Mouse (Mus musculus) G1E (cell line): Measurements from ENCODE around the gene Bex6. TPM values are rescaled to one million over a fixed set of nuclear protein-coding genes. Genes with fewer than 3 reads are reported as not detected.
"Not testable (repeated sequence)": the region's sequence is repeated elsewhere in the genome, so short reads cannot be mapped to it uniquely, and the experiment has no call there.

Source experiments
- ATAC-seq: 2 replicates; pipeline ENCODE4 v1.8.0; 2016; ENCODE audit warnings: mild to moderate bottlenecking; ENCODE audit not compliant: insufficient number of reproducible peaks, poor library complexity, low FRiP score, severe bottlenecking; ENCODE audit errors: extremely low read depth
- DNase-seq: peaks from one replicate; pipeline ENCODE4 v3.0.0; 2012; ENCODE audit warnings: low spot score
- H3K27me3 ChIP-seq: 2 replicates; pipeline ENCODE4 v1.6.1; 2012; ENCODE audit warnings: mild to moderate bottlenecking, low read length, inconsistent platforms; ENCODE audit not compliant: insufficient read depth
- H3K36me3 ChIP-seq: replicated peaks from 2 replicates; pipeline ENCODE3; 2012; ENCODE audit warnings: mild to moderate bottlenecking, inconsistent platforms
- H3K4me1 ChIP-seq: 2 replicates; pipeline ENCODE4 v1.6.1; 2012; ENCODE audit warnings: low read depth, low read length, inconsistent platforms, mixed read lengths; ENCODE audit not compliant: insufficient read depth
- H3K4me3 ChIP-seq: 2 replicates; pipeline ENCODE4 v1.5.1; 2012; ENCODE audit warnings: low read depth, mild to moderate bottlenecking, inconsistent platforms, low read length, moderate library complexity, mixed read lengths
- H3K9me3 ChIP-seq: replicated peaks from 2 replicates; pipeline ENCODE4 v1.6.1; 2012; ENCODE audit warnings: inconsistent platforms
- CTCF ChIP-seq: IDR thresholded peaks from 2 replicates; pipeline ENCODE4 v1.5.1; 2012; ENCODE audit warnings: low read depth, low read length, inconsistent platforms, mixed read lengths
- GATA1 ChIP-seq: IDR thresholded peaks from 2 replicates; pipeline ENCODE4 v1.6.1; 2012; ENCODE audit warnings: borderline replicate concordance, low read length, inconsistent platforms, mixed read lengths
- GATA2 ChIP-seq: IDR thresholded peaks from 2 replicates; pipeline ENCODE4 v1.6.1; 2012; ENCODE audit warnings: low read depth, low read length, inconsistent platforms, borderline replicate concordance
- POLR2AphosphoS5 ChIP-seq: IDR thresholded peaks from 2 replicates; pipeline ENCODE4 v1.6.1; 2012; ENCODE audit warnings: low read depth, low read length, inconsistent platforms; ENCODE audit not compliant: insufficient replicate concordance
- TAL1 ChIP-seq: conservative IDR thresholded peaks from 2 replicates; pipeline ENCODE4 v1.6.1; 2012; ENCODE audit warnings: low read depth, low read length, inconsistent platforms, mixed read lengths
- polyA plus RNA-seq: library from polyadenylated mRNA; stranded (reverse); fragments of >175 nt; gene quantifications from 2 replicates; pipeline ENCODE4 v1.2.3, GENCODE M21; 2012
- total RNA-seq, 2 experiments: library from RNA; stranded (forward) in 1 of 2; stranded (reverse) in 1 of 2; fragments of 200-1000 nt in 1 of 2; fragments of >200 nt in 1 of 2; fragmentation: Nextera tagmentation in 1 of 2; gene quantifications; 2 replicates each; pipeline ENCODE4 v1.2.3; 2014 to 2017

Gene Bex6
- total and polyA plus RNA-seq, 3 experiments: not detected

GRCm38 (mm10) chr16:32214156-32214555 is 34.5 kb downstream of the Bex6 start:
- ATAC-seq: no peak

GRCm38 (mm10) chr16:32214804-32215576 is 35.4 kb downstream of the Bex6 start:
- Histone ChIP-seq H3K4me3 (no peak overlapping the region), H3K36me3 (no peaks in the 10 kb centered on the region), H3K9me3 (peaks cover 9% of the 10 kb centered on the region), H3K27me3 (peaks cover 33% of the 10 kb centered on the region), H3K4me1 (peaks cover 6% of the 10 kb centered on the region)
- ATAC-seq (no peak), DNase-seq (no peak)
- TF ChIP-seq GATA2 (no peak), CTCF (no peak), TAL1 (no peak), GATA1 (no peak), POLR2AphosphoS5 (no peak)

More at GRCm38 (mm10) chr16:32214156-32214555, 34.5 kb downstream of the Bex6 start:
- H3K4me3 ChIP-seq: no peak overlapping the region
- peaks cover 6% of the 10 kb centered on the region for H3K4me1 ChIP-seq
- DNase-seq: no peak
- H3K27me3 ChIP-seq: peaks cover 29% of the 10 kb centered on the region
- no peak for TF ChIP-seq GATA1
- no peak for TF ChIP-seq TAL1
- no peak for TF ChIP-seq GATA2
- no peak for TF ChIP-seq POLR2AphosphoS5
- no peak for TF ChIP-seq CTCF
- H3K9me3 ChIP-seq: peaks cover 17% of the 10 kb centered on the region
- H3K36me3 ChIP-seq: no peaks in the 10 kb centered on the region

- peaks cover 3% of the 10 kb centered on the region; the same call in 1 of the 2 replicates for H3K4me1 ChIP-seq
- ATAC-seq: no peak
- no peak overlapping the region for H3K4me3 ChIP-seq
- DNase-seq: no peak
- H3K36me3 ChIP-seq: no peaks in the 10 kb centered on the region
- TF ChIP-seq POLR2AphosphoS5 (no peak), GATA1 (no peak), TAL1 (no peak), GATA2 (no peak), CTCF (no peak)
- no peaks in the 10 kb centered on the region; the same call in 1 of the 2 replicates for H3K9me3 ChIP-seq
- peaks cover 17% of the 10 kb centered on the region for H3K27me3 ChIP-seq
Observed at GRCm38 (mm10) chr16:32221803-32222202, 42.2 kb downstream of the Bex6 start.

GRCm38 (mm10) chr16:32222399-32222798 is 42.8 kb downstream of the Bex6 start:
- ATAC-seq (no peak), DNase-seq (no peak)
- Histone ChIP-seq H3K4me3 (no peak overlapping the region), H3K36me3 (no peaks in the 10 kb centered on the region), H3K27me3 (peaks cover 12% of the 10 kb centered on the region), H3K4me1 (peaks cover 3% of the 10 kb centered on the region; the same call in 1 of the 2 replicates), H3K9me3 (no peaks in the 10 kb centered on the region; the same call in 1 of the 2 replicates)
- no peak for TF ChIP-seq GATA2
- TF ChIP-seq CTCF: no peak

GRCm38 (mm10) chr16:32232050-32232449 is 52.4 kb downstream of the Bex6 start:
- not testable (repeated sequence) for DNase-seq
- H3K36me3 ChIP-seq: peaks cover 48% of the 10 kb centered on the region

More at GRCm38 (mm10) chr16:32232050-32232449, 52.4 kb downstream of the Bex6 start:
- not testable (repeated sequence) for ATAC-seq, H3K9me3 ChIP-seq, H3K4me1 ChIP-seq, H3K4me3 ChIP-seq, H3K27me3 ChIP-seq

Other genes with a start within 250 kb of the Bex6 start
- gene Pigz, start 246.0 kb upstream of the Bex6 start, total RNA-seq (2014; fragmentation: Nextera tagmentation): not detected in 2 replicates
- gene Pigz, start 246.0 kb upstream of the Bex6 start, total RNA-seq (2017): 0.12 and 0.16 TPM in 2 replicates
- not detected in 2 replicates for gene Pigz, start 246.0 kb upstream of the Bex6 start, polyA plus RNA-seq
- 11.7 and 16.6 TPM in 2 replicates for gene 0610012G03Rik, start 231.3 kb upstream of the Bex6 start, total RNA-seq (2014; fragmentation: Nextera tagmentation)
- gene 0610012G03Rik, start 231.3 kb upstream of the Bex6 start, total RNA-seq (2017): 25.2 and 44.0 TPM in 2 replicates
- 69.4 and 101 TPM in 2 replicates for gene 0610012G03Rik, start 231.3 kb upstream of the Bex6 start, polyA plus RNA-seq
- gene Ncbp2, start 231.3 kb upstream of the Bex6 start, total RNA-seq (2014; fragmentation: Nextera tagmentation): 33.9 and 38.7 TPM in 2 replicates
- gene Ncbp2, start 231.3 kb upstream of the Bex6 start, total RNA-seq (2017): 52.5 and 64.4 TPM in 2 replicates
- 102 and 110 TPM in 2 replicates for gene Ncbp2, start 231.3 kb upstream of the Bex6 start, polyA plus RNA-seq
- gene Senp5, start 176.5 kb upstream of the Bex6 start, total RNA-seq (2014; fragmentation: Nextera tagmentation): 36.2 and 44.1 TPM in 2 replicates
- 17.5 and 25.3 TPM in 2 replicates for gene Senp5, start 176.5 kb upstream of the Bex6 start, total RNA-seq (2017)
- 3.9 and 4.6 TPM in 2 replicates for gene Senp5, start 176.5 kb upstream of the Bex6 start, polyA plus RNA-seq
- 59.0 and 63.4 TPM in 2 replicates for gene Pak2, start 100.5 kb upstream of the Bex6 start, total RNA-seq (2014; fragmentation: Nextera tagmentation)
- gene Pak2, start 100.5 kb upstream of the Bex6 start, total RNA-seq (2017): 38.5 and 45.6 TPM in 2 replicates
- gene Pak2, start 100.5 kb upstream of the Bex6 start, polyA plus RNA-seq: 37.6 and 44.5 TPM in 2 replicates
- gene Pigx, start 80.1 kb upstream of the Bex6 start, total RNA-seq (2014; fragmentation: Nextera tagmentation): 29.9 and 38.5 TPM in 2 replicates
- 35.6 and 38.9 TPM in 2 replicates for gene Pigx, start 80.1 kb upstream of the Bex6 start, total RNA-seq (2017)
- 16.7 and 19.2 TPM in 2 replicates for gene Pigx, start 80.1 kb upstream of the Bex6 start, polyA plus RNA-seq
- 9.3 and 12.4 TPM in 2 replicates for gene Cep19, start 80.0 kb upstream of the Bex6 start, total RNA-seq (2014; fragmentation: Nextera tagmentation)
- 21.5 and 25.1 TPM in 2 replicates for gene Cep19, start 80.0 kb upstream of the Bex6 start, total RNA-seq (2017)
- gene Cep19, start 80.0 kb upstream of the Bex6 start, polyA plus RNA-seq: 3.7 and 4.6 TPM in 2 replicates
- gene Nrros, start 14.2 kb upstream of the Bex6 start, total RNA-seq (2014; fragmentation: Nextera tagmentation): 88.7 and 94.5 TPM in 2 replicates
- 101 and 123 TPM in 2 replicates for gene Nrros, start 14.2 kb upstream of the Bex6 start, total RNA-seq (2017)
- gene Nrros, start 14.2 kb upstream of the Bex6 start, polyA plus RNA-seq: 104 and 127 TPM in 2 replicates
- 15.7 and 18.8 TPM in 2 replicates for gene Fbxo45, start 67.3 kb downstream of the Bex6 start, total RNA-seq (2014; fragmentation: Nextera tagmentation)
- 25.6 and 29.8 TPM in 2 replicates for gene Fbxo45, start 67.3 kb downstream of the Bex6 start, total RNA-seq (2017)
- gene Fbxo45, start 67.3 kb downstream of the Bex6 start, polyA plus RNA-seq: 5.9 and 6.1 TPM in 2 replicates
- 9.9 and 15.4 TPM in 2 replicates for gene Wdr53, start 67.4 kb downstream of the Bex6 start, total RNA-seq (2014; fragmentation: Nextera tagmentation)
- 24.9 and 26.3 TPM in 2 replicates for gene Wdr53, start 67.4 kb downstream of the Bex6 start, total RNA-seq (2017)
- gene Wdr53, start 67.4 kb downstream of the Bex6 start, polyA plus RNA-seq: 13.5 and 14.2 TPM in 2 replicates
- not detected in 2 replicates for gene Smco1, start 91.6 kb downstream of the Bex6 start, total RNA-seq (2014; fragmentation: Nextera tagmentation)
- gene Smco1, start 91.6 kb downstream of the Bex6 start, total RNA-seq (2017): 0.23 TPM in 1 of 2 replicates, not detected in the other
- not detected in 2 replicates for gene Smco1, start 91.6 kb downstream of the Bex6 start, polyA plus RNA-seq
- gene Rnf168, start 97.6 kb downstream of the Bex6 start, total RNA-seq (2014; fragmentation: Nextera tagmentation): 18.8 and 27.8 TPM in 2 replicates
- 48.3 and 55.3 TPM in 2 replicates for gene Rnf168, start 97.6 kb downstream of the Bex6 start, total RNA-seq (2017)
- 10.5 and 11.6 TPM in 2 replicates for gene Rnf168, start 97.6 kb downstream of the Bex6 start, polyA plus RNA-seq
- 86.3 and 126 TPM in 2 replicates for gene Ubxn7, start 152.4 kb downstream of the Bex6 start, total RNA-seq (2014; fragmentation: Nextera tagmentation)
- gene Ubxn7, start 152.4 kb downstream of the Bex6 start, total RNA-seq (2017): 27.3 and 32.6 TPM in 2 replicates
- gene Ubxn7, start 152.4 kb downstream of the Bex6 start, polyA plus RNA-seq: 3.9 and 5.0 TPM in 2 replicates
- gene Tm4sf19, start 220.7 kb downstream of the Bex6 start, total RNA-seq (2014; fragmentation: Nextera tagmentation): not detected in 2 replicates
- gene Tm4sf19, start 220.7 kb downstream of the Bex6 start, total RNA-seq (2017): 0.12 and 0.60 TPM in 2 replicates
- not detected in 2 replicates for gene Tm4sf19, start 220.7 kb downstream of the Bex6 start, polyA plus RNA-seq
- 9.7 and 10.8 TPM in 2 replicates for gene Tctex1d2, start 239.9 kb downstream of the Bex6 start, total RNA-seq (2014; fragmentation: Nextera tagmentation)
- gene Tctex1d2, start 239.9 kb downstream of the Bex6 start, total RNA-seq (2017): 33.9 and 35.2 TPM in 2 replicates
- 0.21 and 0.39 TPM in 2 replicates for gene Tctex1d2, start 239.9 kb downstream of the Bex6 start, polyA plus RNA-seq